Mouse (Mus musculus) heart, adult 8-10 months (tissue): ENCODE results near the gene Gtpbp10. TPM values are rescaled to one million over a fixed set of nuclear protein-coding genes. Genes with fewer than 3 reads are reported as not detected.

Experiments
- DNase-seq: peaks from one replicate; pipeline ENCODE4 v3.0.0; 2022; ENCODE audit warnings: low spot score
- total RNA-seq, 4 experiments: library from RNA; stranded (reverse); gene quantifications; 2 replicates each; pipeline ENCODE4 v1.2.4; 2022

Gtpbp10 gene
- total RNA-seq, 4 experiments from 2014 or later: 9.1 to 13.0 (median 11.1) TPM

DNA sequence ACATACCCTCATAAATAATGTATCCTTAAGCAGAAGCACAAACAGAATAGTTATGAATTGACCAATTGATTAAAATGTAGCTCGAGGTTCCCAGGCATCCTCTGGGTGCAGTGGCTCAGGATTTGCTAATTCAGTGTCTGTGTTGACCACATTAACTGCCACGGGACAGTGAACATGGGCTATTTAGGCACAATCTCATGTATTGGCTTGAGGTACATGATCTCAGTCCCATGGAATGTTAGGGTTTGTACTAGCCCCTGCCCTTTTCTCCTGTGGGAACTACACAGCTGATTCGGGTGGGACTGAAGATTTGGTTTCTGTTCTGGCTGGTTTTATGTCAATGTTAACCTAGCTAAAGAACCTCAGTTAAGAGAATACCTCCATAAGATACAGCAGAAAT lies 62.9 kb downstream of the Gtpbp10 start:
- DNase-seq: no peak

DNA sequence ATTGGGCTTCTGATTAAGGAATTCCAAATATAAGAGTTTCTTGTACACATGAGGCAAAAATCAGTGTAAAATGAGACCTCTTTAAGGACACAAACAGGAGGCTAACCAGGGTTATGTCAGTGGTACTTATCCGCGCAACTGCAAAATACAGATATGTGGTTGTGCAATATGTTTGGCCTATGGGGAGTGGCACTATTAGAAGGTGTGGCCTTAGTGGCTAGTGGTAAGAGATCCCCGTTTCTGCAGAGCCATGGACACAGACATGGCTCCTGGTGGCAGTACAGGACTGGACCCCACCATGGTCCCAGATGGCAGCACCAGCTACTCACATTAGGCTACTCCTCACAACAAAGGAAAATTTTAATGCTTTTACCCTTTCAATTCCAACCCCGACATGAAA lies 64.3 kb downstream of the Gtpbp10 start:
- no peak for DNase-seq

DNA sequence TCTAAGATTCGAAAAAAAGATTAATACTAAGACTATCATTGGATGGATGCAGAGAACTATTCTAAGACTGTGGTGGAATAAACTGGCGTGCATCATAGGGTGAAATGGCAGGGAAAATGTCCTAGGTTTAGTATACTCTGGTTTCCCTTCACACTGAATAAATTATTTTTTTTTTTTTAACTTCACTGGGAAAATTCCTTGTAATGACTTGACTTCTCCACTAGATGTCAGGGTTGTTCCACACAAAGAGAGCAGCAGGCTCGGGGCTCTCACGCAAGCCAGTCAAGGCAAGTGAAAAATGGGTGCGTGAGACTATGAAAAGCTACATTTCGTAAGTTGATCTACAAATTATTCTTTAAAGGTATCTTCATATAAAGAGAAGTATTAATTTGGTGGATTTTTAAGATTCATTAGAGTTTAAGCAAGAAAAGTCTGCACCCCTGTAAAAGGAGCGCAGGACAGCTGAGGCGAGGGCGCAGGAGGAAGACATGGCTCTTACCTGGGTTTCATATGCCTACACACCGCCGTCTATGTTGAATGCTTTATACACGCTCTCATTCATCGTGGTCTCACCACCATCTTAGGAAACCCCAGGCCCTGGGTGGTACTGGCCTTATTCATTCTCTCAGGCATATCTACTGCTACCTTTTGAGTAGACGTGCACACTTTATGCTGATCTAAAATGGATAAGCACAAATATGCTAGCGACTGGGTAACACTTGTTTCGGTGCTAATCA lies 64.9 kb downstream of the Gtpbp10 start:
- DNase-seq: peak; percentile 34

DNA sequence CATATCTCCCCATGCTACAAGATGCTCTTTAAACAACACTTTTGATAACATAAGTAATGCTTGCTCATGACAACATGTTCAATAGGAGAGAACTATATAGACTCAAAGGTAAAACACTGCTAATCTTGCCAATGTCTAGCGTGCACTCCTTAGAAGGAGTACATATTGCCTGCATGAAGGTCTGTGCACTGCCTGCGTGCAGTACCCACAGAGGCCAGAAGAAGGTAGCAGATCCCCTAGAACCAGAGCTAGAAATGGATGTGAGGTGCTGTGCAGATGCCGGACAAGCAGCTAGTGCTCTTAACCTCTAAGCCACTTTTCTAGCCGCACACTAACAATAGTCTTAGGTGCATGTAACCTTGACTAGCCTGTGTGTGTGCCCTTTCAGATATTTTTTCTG lies 67.2 kb downstream of the Gtpbp10 start:
- DNase-seq: no peak

Other genes with a start within 250 kb of the Gtpbp10 start
- gene Cdk14, start 139.2 kb downstream of the Gtpbp10 start, total RNA-seq: 1 to 10 TPM; 5.5 to 7.2 (median 6.3) TPM
- not detected for gene 1700015F17Rik, start 80.4 kb downstream of the Gtpbp10 start, total RNA-seq
- gene Cldn12, start 44.6 kb downstream of the Gtpbp10 start, total RNA-seq: 10 to 100 TPM; 13.7 to 24.2 (median 16.9) TPM
- gene Gm8773, start 14.3 kb upstream of the Gtpbp10 start, total RNA-seq: not detected
- gene Cfap69, start 104.7 kb upstream of the Gtpbp10 start, total RNA-seq: 1 to 10 TPM in 1 of 4 experiments, under 1 TPM in 3; 0.44 to 1.1 (median 0.68) TPM
- under 1 TPM; 0.44 to 0.65 (median 0.60) TPM for gene Steap2, start 135.0 kb upstream of the Gtpbp10 start, total RNA-seq
- not detected for gene Steap1, start 189.8 kb upstream of the Gtpbp10 start, total RNA-seq